Mouse (Mus musculus): ENCODE results near the gene Gtsf1.

- no peak for TF ChIP-seq POLR2A (IDR thresholded peaks at IDR 0.05; ENCODE audit: borderline replicate concordance, extremely low read depth, low read depth, low read length)
- no peak for TF ChIP-seq CTCF (IDR thresholded peaks at IDR 0.05; ENCODE audit: insufficient read depth, low read length)
Observed at GRCm38 (mm10) chr15:103448369-103448768, 18.1 kb upstream of the Gtsf1 start, which contains the start of gene Gtsf2.

All from lung, adult 2 months (tissue).